12 mouse cellular contexts compared by ENCODE assay signal in the genomic region with DNA sequence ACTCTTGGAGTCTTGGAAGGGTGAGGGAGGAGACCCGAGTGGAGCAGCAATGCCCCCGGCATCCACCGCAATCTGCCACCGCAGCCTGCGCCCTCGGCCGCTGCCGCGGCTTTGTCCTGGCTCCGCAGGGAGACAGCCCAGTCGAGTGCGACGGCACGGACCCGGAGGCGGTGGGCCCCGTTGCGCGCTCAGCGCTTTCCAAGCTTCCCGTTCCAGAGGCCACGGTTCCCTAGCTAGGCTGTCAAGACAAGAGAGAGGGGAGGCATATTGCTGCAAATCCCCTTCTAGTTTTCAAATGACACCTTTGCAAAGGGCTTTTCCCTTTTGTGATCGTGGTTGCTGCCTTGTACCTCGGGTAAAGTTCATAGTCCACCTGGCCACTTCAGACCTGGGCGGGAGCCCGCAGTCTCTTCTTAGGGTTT. TPM values are rescaled to one million over a fixed set of nuclear protein-coding genes. Genes with fewer than 3 reads are reported as not detected.
DNase-seq lines count a peak whose midpoint lies in the region; ATAC-seq lines count a peak whose summit lies in the region.
"Had no signal": no experiment of that assay in that cellular context is flagged by ENCODE, and none has a peak within 500 bp of the region (broad histone marks: within the 10 kb centered on the region; RNA-seq: fewer than 3 reads in every experiment).

No protein-coding gene starts in this region.

- H3K27me3 ChIP-seq in embryonic facial prominence, embryonic 10.5 days (replicated peaks; ENCODE audit: low read depth, poor library complexity, severe bottlenecking), result peaks cover 100% of the 10 kb centered on the region
- peaks cover 93% of the 10 kb centered on the region for H3K27me3 ChIP-seq in midbrain, embryonic 14.5 days (ENCODE audit: control insufficient read depth, insufficient read depth, low read length)

- H3K4me1 ChIP-seq in embryonic facial prominence, embryonic 10.5 days, result 0 out of 2 replicates have a peak, but pooled peaks cover 5% of the 10 kb centered on the region
- peaks cover 6% of the 10 kb centered on the region for H3K4me1 ChIP-seq in midbrain, embryonic 14.5 days (ENCODE audit: control insufficient read depth, insufficient read depth, low read length)

- no peaks in the 10 kb centered on the region for H3K36me3 ChIP-seq in embryonic facial prominence, embryonic 10.5 days (replicated peaks)
- no peaks in the 10 kb centered on the region for H3K36me3 ChIP-seq in midbrain, embryonic 14.5 days (ENCODE audit: control insufficient read depth, insufficient read depth, low read length)
- H3K36me3 ChIP-seq: embryonic facial prominence, embryonic 15.5 days; limb, embryonic 12.5 days had no signal

- WGBS in embryonic facial prominence, embryonic 10.5 days, result under 1% methylated on average over 26 of the region's 26 CpGs
- WGBS in midbrain, embryonic 14.5 days, result under 1% methylated on average over 26 of the region's 26 CpGs

- H3K4me2 ChIP-seq in midbrain, embryonic 14.5 days (ENCODE audit: low read length), result 0 out of 2 replicates have a peak overlapping the region, but pooled peaks have one; percentile 15
- H3K4me2 ChIP-seq: embryonic facial prominence, embryonic 15.5 days; limb, embryonic 12.5 days had no signal

- H3K9me3 ChIP-seq in embryonic facial prominence, embryonic 10.5 days, result no peaks in the 10 kb centered on the region
- H3K9me3 ChIP-seq in midbrain, embryonic 14.5 days (ENCODE audit: control insufficient read depth, low read length), result no peaks in the 10 kb centered on the region
- H3K9me3 ChIP-seq: embryonic facial prominence, embryonic 15.5 days; limb, embryonic 12.5 days had no signal

- intact Hi-C loops in heart, postnatal 25 days (cut with DNase I), result no loop called here

- 0 out of 2 replicates have a peak, but pooled peaks have one; percentile 43 for ATAC-seq in midbrain, embryonic 14.5 days (ENCODE audit: low FRiP score, low TSS enrichment)

- H3K27ac ChIP-seq in embryonic facial prominence, embryonic 10.5 days (replicated peaks), result no peak overlapping the region
- no peak overlapping the region for H3K27ac ChIP-seq in midbrain, embryonic 14.5 days (replicated peaks; ENCODE audit: low read depth, low read length)
- H3K27ac ChIP-seq: embryonic facial prominence, embryonic 15.5 days; limb, embryonic 12.5 days had no signal

- no peak overlapping the region for H3K9ac ChIP-seq in midbrain, embryonic 14.5 days (replicated peaks; ENCODE audit: low read length)
- H3K9ac ChIP-seq: embryonic facial prominence, embryonic 15.5 days; limb, embryonic 12.5 days had no signal

- DNase-seq in cerebellum, postnatal 10 days, result peak; percentile 68 to 74
- no peak for DNase-seq in cerebellum, adult 9-11 months
- DNase-seq in embryonic facial prominence, embryonic 10.5 days (ENCODE audit: low spot score), result peak; percentile 58
- peak; percentile 69 for DNase-seq in kidney, adult 18-20 months
- DNase-seq in midbrain, embryonic 14.5 days, result peak; percentile 74
- DNase-seq in lung, postnatal 14 days, result no peak
- DNase-seq in heart, postnatal 25 days (ENCODE audit: low spot score), result no peak
- no peak for DNase-seq in adrenal gland, adult 8-10 months
- DNase-seq: gastrocnemius, postnatal 25 days; lung, postnatal 10 days had no signal

- no peak overlapping the region for H3K4me3 ChIP-seq in embryonic facial prominence, embryonic 10.5 days
- H3K4me3 ChIP-seq in midbrain, embryonic 14.5 days (replicated peaks; ENCODE audit: low read depth, low read length), result no peak overlapping the region
- H3K4me3 ChIP-seq: embryonic facial prominence, embryonic 15.5 days; limb, embryonic 12.5 days had no signal

RNA-seq across cellular contexts. Expression of gene Slc6a5, which starts 0.9 kb away (rescaled TPM):
- 0.04 and 0.09 TPM in 2 replicates for polyA plus RNA-seq in embryonic facial prominence, embryonic 10.5 days (2016; fragmentation: Nextera tagmentation; extraction: Ambion mirVana)
- polyA plus RNA-seq in midbrain, embryonic 14.5 days (2014; fragmentation: Nextera tagmentation; extraction: Ambion mirVana), result 0.34 and 0.46 TPM in 2 replicates
- total RNA-seq in heart, postnatal 25 days (2021), result not detected
- total RNA-seq in adrenal gland, adult 8-10 months (2022), result 1 to 10 TPM; 4.3 to 7.0 (median 4.9) TPM
- total RNA-seq: gastrocnemius, postnatal 25 days had no signal
- polyA plus RNA-seq: embryonic facial prominence, embryonic 15.5 days; limb, embryonic 12.5 days had no signal

Comparison
In these comparisons a context has a peak if more than half of its experiments do, and no peak if none do; other contexts are left out.
1. DNase-seq: peak in cerebellum, postnatal 10 days (2 of 2), embryonic facial prominence, embryonic 10.5 days (single experiment), kidney, adult 18-20 months (single experiment) and midbrain, embryonic 14.5 days (single experiment); none in cerebellum, adult 9-11 months (single experiment), lung, postnatal 14 days (single experiment), heart, postnatal 25 days (single experiment) and adrenal gland, adult 8-10 months (single experiment).
2. RNA of gene Slc6a5, which starts 0.9 kb away (total RNA-seq): 4.3 to 7.0 TPM in adrenal gland, adult 8-10 months; not detected in heart, postnatal 25 days; every median in the first group is over 4 times any median in the second.